Mouse (Mus musculus) lung, adult 2 months (tissue): ENCODE measurements at regions not wholly inside any gene's neighbourhood (a gene's known extent, or its start where the extent isn't known, plus 50 kb on each side); places are given as distances from the start of the nearest gene placed in this dataset.

ENCODE experiments used
- CTCF ChIP-seq: fragments of 200-500 bp; IDR thresholded peaks from 2 replicates; pipeline ENCODE4 v1.5.1; 2011; ENCODE audit warnings: mild to moderate bottlenecking, low read length, control low read depth; ENCODE audit not compliant: insufficient read depth
- POLR2A ChIP-seq: fragments of 200-500 bp; IDR thresholded peaks from 2 replicates; pipeline ENCODE4 v1.6.1; 2011; ENCODE audit warnings: low read depth, mild to moderate bottlenecking, control low read depth, low read length, borderline replicate concordance; ENCODE audit errors: extremely low read depth

DNA sequence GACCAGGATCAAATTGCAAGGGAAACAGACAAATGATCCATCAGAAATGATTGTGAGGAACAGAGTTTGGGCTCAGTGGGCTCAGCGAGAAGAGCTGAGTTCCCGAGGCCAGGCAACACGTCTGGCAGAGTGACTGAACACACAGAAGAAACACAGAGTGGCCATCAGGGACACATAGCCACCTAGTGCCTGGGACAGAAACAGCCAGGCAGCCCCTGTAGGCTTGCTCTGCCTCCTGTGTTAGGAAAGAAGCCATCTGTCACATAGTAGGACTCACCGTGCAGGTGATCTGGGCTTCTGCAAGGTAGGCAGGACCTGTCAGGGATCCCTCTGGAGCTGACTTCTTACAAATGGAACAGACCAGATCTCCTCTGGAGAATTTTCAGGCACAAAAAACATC, 383.4 kb downstream of the Gm45692 start:
- TF ChIP-seq POLR2A (no peak), CTCF (no peak)
